Mouse (Mus musculus) testis, adult 2 months (tissue): Measurements from ENCODE around the gene Dnajc25. TPM values are rescaled to one million over a fixed set of nuclear protein-coding genes. Genes with fewer than 3 reads are reported as not detected.

Experiments
- H3K27ac ChIP-seq: fragments of 200-500 bp; 2 replicates; pipeline ENCODE4 v1.5.1; 2012; ENCODE audit warnings: low read depth, low read length; ENCODE audit not compliant: control insufficient read depth, insufficient read depth
- H3K27me3 ChIP-seq: fragments of 200-500 bp; 2 replicates; pipeline ENCODE4 v1.6.1; 2012; ENCODE audit warnings: mild to moderate bottlenecking, low read length, moderate library complexity; ENCODE audit not compliant: control insufficient read depth, insufficient read depth
- H3K36me3 ChIP-seq: fragments of 200-500 bp; 2 replicates; pipeline ENCODE4 v1.6.1; 2012; ENCODE audit warnings: mild to moderate bottlenecking, low read length; ENCODE audit not compliant: control insufficient read depth, insufficient read depth
- H3K4me1 ChIP-seq: fragments of 200-500 bp; 2 replicates; pipeline ENCODE4 v1.6.1; 2012; ENCODE audit warnings: low read length; ENCODE audit not compliant: control insufficient read depth, insufficient read depth
- H3K4me3 ChIP-seq: fragments of 200-500 bp; 2 replicates; pipeline ENCODE4 v1.5.1; 2012; ENCODE audit warnings: low read depth, mild to moderate bottlenecking, low read length, moderate library complexity, mixed read lengths; ENCODE audit not compliant: control insufficient read depth
- CTCF ChIP-seq: fragments of 200-500 bp; IDR thresholded peaks from 2 replicates; pipeline ENCODE4 v1.5.1; 2012; ENCODE audit warnings: low read depth, mild to moderate bottlenecking, inconsistent platforms, low read length, moderate library complexity; ENCODE audit not compliant: control insufficient read depth, insufficient read depth, insufficient replicate concordance
- POLR2A ChIP-seq: fragments of 200-500 bp; IDR thresholded peaks from 2 replicates; pipeline ENCODE4 v1.6.1; 2012; ENCODE audit warnings: low read depth, mild to moderate bottlenecking, inconsistent platforms, low read length, moderate library complexity; ENCODE audit not compliant: control insufficient read depth
- polyA plus RNA-seq: library from polyadenylated mRNA; depleted of rRNA; stranded (reverse); fragments of >200 nt; gene quantifications from 2 replicates; pipeline ENCODE4 v1.2.3, GENCODE M21; 2012

The Dnajc25 gene
- polyA plus RNA-seq, 1 experiment = 4.7 TPM

- no peaks in the 10 kb centered on the region for H3K36me3 ChIP-seq
- no peak overlapping the region for H3K4me3 ChIP-seq
- peaks cover 8% of the 10 kb centered on the region for H3K4me1 ChIP-seq
- no peak overlapping the region; the same call in 1 of the 2 replicates for H3K27ac ChIP-seq
- no peaks in the 10 kb centered on the region for H3K27me3 ChIP-seq
- TF ChIP-seq POLR2A (no peak), CTCF (no peak)
These were observed 13.1 kb downstream of the Dnajc25 start for GRCm38 (mm10) chr4:59007974-59008373.

- H3K27ac ChIP-seq = no peak overlapping the region
These were observed 14.3 kb downstream of the Dnajc25 start for GRCm38 (mm10) chr4:59009186-59009585.

GRCm38 (mm10) chr4:59009696-59010095 lies 14.8 kb downstream of the Dnajc25 start:
- Histone ChIP-seq H3K27me3 (no peaks in the 10 kb centered on the region), H3K36me3 (no peaks in the 10 kb centered on the region), H3K27ac (no peak overlapping the region), H3K4me3 (no peak overlapping the region), H3K4me1 (peaks cover 4% of the 10 kb centered on the region)
- no peak for TF ChIP-seq CTCF
- TF ChIP-seq POLR2A = no peak

More at GRCm38 (mm10) chr4:59009186-59009585, 14.3 kb downstream of the Dnajc25 start:
- no peaks in the 10 kb centered on the region for H3K27me3 ChIP-seq
- TF ChIP-seq POLR2A (no peak), CTCF (no peak)
- peaks cover 8% of the 10 kb centered on the region for H3K4me1 ChIP-seq
- no peak overlapping the region for H3K4me3 ChIP-seq
- H3K36me3 ChIP-seq = no peaks in the 10 kb centered on the region

- Histone ChIP-seq H3K27me3 (no peaks in the 10 kb centered on the region), H3K27ac (no peak overlapping the region), H3K4me3 (no peak overlapping the region), H3K4me1 (no peaks in the 10 kb centered on the region; the same call in 1 of the 2 replicates), H3K36me3 (no peaks in the 10 kb centered on the region)
- TF ChIP-seq CTCF = no peak
- TF ChIP-seq POLR2A = no peak
These were observed 16.6 kb downstream of the Dnajc25 start for GRCm38 (mm10) chr4:59011446-59011845.

GRCm38 (mm10) chr4:59015181-59015580 lies 20.3 kb downstream of the Dnajc25 start:
- peaks cover 1% of the 10 kb centered on the region; the same call in 1 of the 2 replicates for H3K36me3 ChIP-seq
- TF ChIP-seq CTCF = no peak
- TF ChIP-seq POLR2A = no peak
- H3K4me1 ChIP-seq = no peaks in the 10 kb centered on the region

GRCm38 (mm10) chr4:59016922-59017321 lies 22.1 kb downstream of the Dnajc25 start:
- no peak overlapping the region for H3K4me3 ChIP-seq
- H3K27me3 ChIP-seq = no peaks in the 10 kb centered on the region
- no peaks in the 10 kb centered on the region for H3K4me1 ChIP-seq
- H3K36me3 ChIP-seq = peaks cover 1% of the 10 kb centered on the region; the same call in 1 of the 2 replicates
- TF ChIP-seq POLR2A (no peak), CTCF (no peak)
- no peak overlapping the region for H3K27ac ChIP-seq

More at GRCm38 (mm10) chr4:59015181-59015580, 20.3 kb downstream of the Dnajc25 start:
- H3K27me3 ChIP-seq = no peaks in the 10 kb centered on the region
- H3K4me3 ChIP-seq = no peak overlapping the region
- no peak overlapping the region for H3K27ac ChIP-seq

GRCm38 (mm10) chr4:59034325-59034917 lies 39.6 kb downstream of the Dnajc25 start:
- peaks cover 9% of the 10 kb centered on the region for H3K4me1 ChIP-seq
- H3K4me3 ChIP-seq = peak overlapping the region; percentile 95
- no peaks in the 10 kb centered on the region for H3K36me3 ChIP-seq
- no peak overlapping the region for H3K27ac ChIP-seq
- no peak for TF ChIP-seq CTCF
- TF ChIP-seq POLR2A = no peak
- no peaks in the 10 kb centered on the region for H3K27me3 ChIP-seq
